Mouse (Mus musculus) layer of hippocampus, adult 2 months (tissue): ENCODE data around the gene Lhfpl4. TPM values are rescaled to one million over a fixed set of nuclear protein-coding genes. Genes with fewer than 3 reads are reported as not detected.
A peak's percentile ranks its signal among the peaks of the same experiment; 100 is the strongest.

Source experiments
- DNase-seq, 2 experiments: peaks; one replicate each; pipeline ENCODE4 v3.0.0; 2022; ENCODE audit warnings: low spot score in 2 of 2
- H3K27ac ChIP-seq: fragments of 200-600 bp; 2 replicates; pipeline ENCODE4 v1.8.1; 2022
- H3K4me3 ChIP-seq: fragments of 200-600 bp; 2 replicates; pipeline ENCODE4 v1.8.1; 2022; ENCODE audit warnings: mild to moderate bottlenecking
- CTCF ChIP-seq: fragments of 200-600 bp; conservative IDR thresholded peaks from 2 replicates; pipeline ENCODE4 v1.8.1; 2022; ENCODE audit warnings: antibody characterized with exemption, mild to moderate bottlenecking, moderate library complexity
- long read RNA-seq, 2 experiments: library from polyadenylated mRNA; stranded (forward); transcript quantifications; one replicate each; pipeline ENCODE4 v2.0.0; 2021; ENCODE audit warnings: borderline mapping rate in 2 of 2
- total RNA-seq, 2 experiments: library from RNA; stranded (reverse); gene quantifications; 2 replicates each; pipeline ENCODE4 v1.2.3; 2021

Gene Lhfpl4
- 10 to 100 TPM; 81.3 to 83.0 TPM for total RNA-seq
- long read RNA-seq, experiment 1, full-length matches to known transcripts, result 28 of 44 reads
- long read RNA-seq, experiment 1, partial matches to known transcripts, result 3 of 44 reads
- long read RNA-seq, experiment 1, other reads (novel, unspliced or antisense), result 13 of 44 reads
- long read RNA-seq, experiment 2, full-length matches to known transcripts, result 35 of 52 reads
- long read RNA-seq, experiment 2, partial matches to known transcripts, result 1 of 52 reads
- long read RNA-seq, experiment 2, other reads (novel, unspliced or antisense), result 16 of 52 reads

DNA sequence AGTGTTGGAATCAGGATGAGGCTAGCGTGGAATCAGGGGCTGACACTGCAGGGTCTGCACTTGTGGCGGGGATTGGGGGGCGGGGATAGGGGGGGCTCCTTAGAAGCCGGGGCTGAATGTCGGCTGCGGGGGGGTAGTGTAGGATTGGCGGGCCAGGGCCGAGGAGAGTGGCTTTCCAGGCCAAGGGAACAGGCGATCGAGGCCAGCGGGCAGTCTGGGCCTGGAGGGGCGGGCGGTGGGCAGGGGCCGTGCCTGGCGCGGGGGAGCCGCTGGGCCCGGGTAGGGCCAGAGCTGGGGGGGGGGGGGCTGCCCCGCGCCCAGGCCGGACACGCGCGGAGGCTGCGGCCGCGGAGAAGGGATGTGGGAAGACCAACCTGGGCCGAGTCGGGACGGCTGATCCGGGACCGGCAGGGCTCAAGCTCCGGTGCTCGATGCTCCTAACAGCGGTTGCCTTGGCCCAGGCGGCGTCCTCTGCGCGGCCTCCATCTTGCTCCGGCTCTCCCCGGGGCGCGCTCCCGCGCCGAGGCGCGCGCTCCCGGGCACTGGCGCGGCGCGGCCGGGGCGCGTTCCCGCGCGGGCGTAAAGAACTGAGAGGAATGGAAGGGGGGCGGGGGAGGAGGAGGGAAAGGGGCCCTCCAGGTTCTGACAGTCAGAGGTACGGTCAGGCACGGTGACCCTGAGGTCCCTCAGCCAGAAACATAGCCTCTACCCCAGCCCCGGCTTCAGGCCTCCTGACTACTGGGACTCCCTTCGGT is at the start of gene Lhfpl4:
TSS of gene Lhfpl4 (minus strand) at position 544 of the 755 bp plus-strand sequence.
- Histone ChIP-seq H3K27ac (peak within 1 kb of the TSS; percentile 92), H3K4me3 (peak within 1 kb of the TSS; percentile 67)
- peak in 1 of 2 experiments; percentile 65 for DNase-seq
- TF ChIP-seq CTCF, result no peak

DNA sequence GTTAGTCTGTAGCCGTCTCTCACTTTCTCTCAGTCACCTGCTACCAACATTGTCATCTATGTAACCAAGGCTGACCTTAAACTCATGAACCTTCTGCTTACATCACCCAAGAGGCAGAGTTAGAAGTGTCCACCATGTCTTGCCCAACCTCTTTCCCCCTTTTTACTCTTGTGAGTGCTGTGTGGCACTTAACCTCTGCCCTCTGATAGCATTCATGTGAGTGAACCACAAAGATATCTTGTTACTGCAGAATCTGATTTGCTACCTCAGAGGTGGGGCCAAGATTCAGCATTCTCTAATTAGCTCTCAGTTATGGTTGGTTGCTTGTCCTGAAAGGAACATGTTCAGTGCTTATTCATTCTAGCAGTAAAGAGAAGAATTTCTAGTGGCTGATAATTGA is 47.6 kb upstream of the Lhfpl4 start:
- H3K27ac ChIP-seq, result no peak overlapping the region
- DNase-seq, result no peak
- H3K4me3 ChIP-seq, result no peak overlapping the region
- TF ChIP-seq CTCF, result no peak

DNA sequence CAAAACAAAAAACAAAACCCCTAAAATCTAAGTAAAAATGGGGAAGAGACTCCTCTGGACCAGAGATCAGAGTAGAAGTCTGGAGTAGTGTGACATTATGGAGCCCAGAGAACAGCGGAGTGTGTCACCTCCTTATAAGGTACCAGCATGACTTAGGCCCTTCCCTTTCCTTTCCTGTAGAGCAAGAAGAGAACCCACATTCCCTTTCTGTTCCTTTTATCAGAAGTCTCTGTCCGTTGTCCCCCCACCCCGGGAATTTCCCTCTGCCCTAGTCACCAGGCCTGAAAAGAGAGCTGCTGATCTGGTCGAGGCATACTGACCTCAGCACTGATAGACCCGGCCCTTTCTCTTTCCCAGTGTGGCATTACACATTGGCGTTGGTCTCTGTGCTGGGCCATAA is 43.3 kb upstream of the Lhfpl4 start:
- Histone ChIP-seq H3K4me3 (peak overlapping the region; percentile 89), H3K27ac (no peak overlapping the region)
- TF ChIP-seq CTCF, result no peak
- DNase-seq, result no peak

DNA sequence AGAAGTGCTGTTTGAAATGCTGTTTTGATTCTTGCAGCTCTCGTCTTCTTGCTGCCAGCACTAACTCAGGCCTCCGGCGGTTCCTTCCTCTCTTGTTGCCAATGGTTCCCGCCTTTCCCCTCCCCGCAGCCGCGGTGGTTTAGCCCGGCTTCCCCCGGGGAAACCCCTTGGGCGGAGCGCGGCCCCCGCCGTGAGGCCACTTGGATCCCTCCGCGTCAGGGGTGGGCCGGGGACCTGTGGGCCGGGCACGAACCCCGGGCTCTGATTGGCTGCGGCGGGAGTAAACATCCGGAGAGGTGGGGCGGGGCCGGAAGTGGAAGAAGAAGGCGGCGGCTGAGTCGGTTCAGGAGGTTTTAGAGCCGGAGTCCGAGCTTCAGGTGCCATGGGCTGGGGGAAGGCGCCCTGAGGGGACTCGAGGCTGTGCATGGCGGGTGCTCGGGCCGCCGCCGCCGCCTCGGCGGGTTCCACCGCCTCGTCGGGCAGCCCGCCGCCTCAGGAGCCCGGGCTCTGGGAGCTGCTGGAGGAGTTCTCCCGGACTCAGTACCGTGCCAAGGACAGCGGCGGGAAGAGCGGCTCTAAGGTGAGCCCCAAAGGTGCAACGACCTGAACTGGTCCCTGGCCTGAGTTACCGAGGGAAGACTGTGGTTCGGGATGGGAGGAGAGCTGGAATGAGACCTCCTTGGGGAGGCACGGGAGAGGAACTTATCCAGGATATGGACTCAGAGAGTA is 42.5 kb upstream of the Lhfpl4 start, which contains the start of gene Mtmr14:
TSS of gene Mtmr14 (plus strand) at position 302 of the 729 bp plus-strand sequence.
- no peak for TF ChIP-seq CTCF
- Histone ChIP-seq H3K4me3 (peak within 1 kb of the TSS; percentile 89), H3K27ac (peak within 1 kb of the TSS; percentile 86)
- DNase-seq, result peak; percentile 98 to 100

DNA sequence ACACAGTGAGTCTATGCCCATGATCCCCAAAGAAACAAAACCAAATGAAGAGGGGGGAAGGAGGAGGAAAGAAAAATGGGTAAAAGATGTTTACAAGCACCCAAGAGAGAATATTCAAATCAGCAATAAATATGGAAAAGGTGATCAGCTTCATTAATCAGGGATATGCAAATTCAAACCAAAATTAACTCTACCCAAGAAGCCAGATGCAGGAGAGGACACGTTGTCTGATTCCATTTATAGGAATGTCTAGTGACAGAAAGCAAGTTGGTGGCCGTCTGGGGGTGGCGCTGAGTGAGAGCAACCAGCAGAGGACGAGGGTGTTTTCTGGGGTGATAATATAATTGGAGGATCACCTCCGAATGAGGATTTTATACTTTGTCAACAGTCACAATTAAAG is 40.0 kb upstream of the Lhfpl4 start:
- TF ChIP-seq CTCF, result no peak
- no peak for DNase-seq
- Histone ChIP-seq H3K27ac (no peak overlapping the region), H3K4me3 (no peak overlapping the region)

DNA sequence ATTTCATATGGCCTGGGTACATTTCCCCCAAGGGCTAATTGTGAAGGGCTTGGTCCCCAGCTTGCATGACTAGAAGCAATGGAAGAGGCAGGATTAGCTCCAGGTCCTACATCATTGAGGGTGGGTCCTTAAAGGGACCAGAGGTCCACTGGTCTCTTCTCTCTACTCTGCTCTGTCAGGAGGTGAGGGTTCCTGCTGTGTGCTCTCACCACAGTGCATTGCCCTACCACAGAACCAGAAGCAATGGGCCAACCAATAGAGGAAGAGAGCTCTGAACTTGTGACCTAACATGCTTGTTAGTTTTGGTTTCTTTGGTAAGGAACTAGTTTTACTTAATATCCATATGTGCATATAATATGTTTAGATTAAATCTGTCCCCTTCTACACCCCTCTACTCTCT is 31.5 kb upstream of the Lhfpl4 start:
- no peak for DNase-seq
- no peak for TF ChIP-seq CTCF
- Histone ChIP-seq H3K4me3 (no peak overlapping the region), H3K27ac (no peak overlapping the region)

DNA sequence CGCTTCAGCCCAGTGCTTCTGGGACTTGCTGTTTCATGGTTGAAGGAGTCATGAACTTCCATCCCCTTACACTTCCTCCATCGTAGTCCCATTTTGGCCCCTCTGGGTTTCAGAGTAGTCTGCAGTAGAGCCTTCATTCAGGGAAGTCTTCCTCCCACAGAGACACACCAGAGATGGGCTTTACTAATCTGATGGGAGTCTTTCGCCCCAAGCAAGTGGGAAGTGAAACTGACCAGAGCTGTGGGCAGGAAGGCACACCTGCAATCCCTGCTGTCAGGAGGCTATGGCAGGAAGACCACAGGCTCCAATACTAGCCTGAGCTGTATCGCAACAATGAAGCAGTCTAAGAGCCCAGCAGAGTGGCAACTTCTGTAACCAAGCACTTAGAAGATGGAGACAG is 30.6 kb upstream of the Lhfpl4 start:
- no peak for TF ChIP-seq CTCF
- Histone ChIP-seq H3K4me3 (no peak overlapping the region), H3K27ac (no peak overlapping the region)
- no peak for DNase-seq

DNA sequence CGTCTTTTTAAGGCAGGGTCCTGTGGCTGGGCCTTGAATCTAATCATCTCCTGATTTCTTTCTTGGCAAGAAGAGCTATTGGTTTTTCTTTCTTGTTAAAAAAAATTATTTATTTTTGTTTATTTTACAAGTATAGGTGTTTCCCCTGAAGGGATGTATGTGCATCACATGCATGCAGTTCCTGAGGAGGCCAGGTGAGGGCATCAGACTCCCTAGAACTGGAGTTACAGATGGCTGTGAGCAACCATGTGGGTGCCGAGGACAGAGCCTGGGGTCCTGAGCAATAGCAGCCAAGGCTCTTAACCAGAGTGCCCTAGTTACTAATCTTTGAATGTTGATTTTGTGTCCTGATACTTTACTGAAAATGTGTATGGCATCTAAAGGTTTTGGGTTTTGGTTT is 21.1 kb upstream of the Lhfpl4 start:
- DNase-seq, result no peak
- Histone ChIP-seq H3K4me3 (no peak overlapping the region), H3K27ac (no peak overlapping the region)
- TF ChIP-seq CTCF, result peak; percentile 41

DNA sequence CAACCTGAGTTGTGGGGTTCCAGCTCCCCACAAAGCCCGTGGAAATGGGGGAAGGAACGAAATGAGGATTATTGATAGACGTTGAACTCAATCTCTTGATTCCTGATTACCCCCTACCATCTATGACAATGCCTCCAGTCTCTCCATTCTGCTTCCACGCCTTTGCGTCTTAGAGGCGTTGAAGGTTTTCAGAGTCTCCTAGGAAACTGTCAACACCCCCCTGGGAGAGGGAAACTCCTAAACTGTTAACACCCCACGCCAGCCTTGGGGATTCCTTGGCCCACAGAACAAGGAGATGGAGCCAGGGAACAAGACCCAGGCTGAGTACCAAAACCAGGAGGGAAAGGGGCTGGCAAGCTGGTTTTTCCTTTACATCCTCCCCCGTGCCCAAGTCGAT is 410 bp upstream of the Lhfpl4 start:
- Histone ChIP-seq H3K4me3 (peak overlapping the region; percentile 67), H3K27ac (peak overlapping the region; percentile 92)
- no peak for TF ChIP-seq CTCF
- no peak for DNase-seq

DNA sequence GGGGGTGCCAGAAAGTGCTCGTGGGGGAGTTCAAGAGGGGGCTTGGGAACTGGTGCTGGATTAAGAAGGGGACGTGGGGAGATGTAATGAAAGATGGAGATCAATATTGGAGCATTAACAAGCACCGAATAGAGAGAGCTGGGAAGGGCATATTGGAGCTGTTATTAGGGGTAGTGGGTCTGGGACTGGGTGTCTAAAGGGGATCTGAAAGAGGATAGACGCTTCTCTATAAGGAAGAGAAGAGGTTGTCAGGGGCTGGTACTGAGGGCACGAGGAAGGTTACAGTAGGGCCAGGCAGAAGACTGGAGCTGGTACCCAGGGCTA is 705 bp downstream of the Lhfpl4 start:
- no peak for DNase-seq
- Histone ChIP-seq H3K4me3 (peak overlapping the region; percentile 67), H3K27ac (peak overlapping the region; percentile 92)
- no peak for TF ChIP-seq CTCF

DNA sequence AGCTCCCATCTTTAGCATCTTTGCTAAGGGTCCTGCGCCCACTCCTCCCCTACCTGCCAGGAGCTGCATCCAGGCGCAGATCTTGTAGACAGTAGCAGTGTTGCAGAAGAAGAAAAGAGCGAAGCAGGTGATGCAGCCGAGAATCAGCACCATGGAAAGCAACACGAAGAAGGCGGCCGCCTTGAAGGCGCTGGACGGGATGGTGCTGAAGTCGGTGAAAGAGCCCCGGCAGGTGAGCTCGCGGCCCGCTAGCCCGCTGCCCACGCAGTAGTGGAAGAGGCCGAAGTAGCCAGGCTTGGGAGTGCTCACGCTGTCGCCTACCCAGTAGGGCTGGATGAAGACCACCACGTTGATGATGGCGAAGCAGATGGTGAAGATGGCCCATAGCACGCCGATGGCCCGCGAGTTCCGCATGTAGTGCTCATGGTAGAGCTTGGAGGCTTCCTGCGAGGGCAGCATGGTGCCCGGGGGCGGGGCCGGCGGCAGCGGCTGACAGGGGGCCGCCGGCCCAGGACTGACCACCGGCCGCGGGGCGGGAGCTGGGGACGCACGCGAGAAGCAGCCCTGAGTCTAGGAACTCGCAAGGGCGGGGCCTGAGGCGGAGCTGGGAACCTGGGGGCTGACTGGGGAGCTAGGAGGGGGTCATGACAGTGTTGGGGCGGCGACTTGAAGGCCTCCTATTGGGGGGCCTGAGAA is 1.3 kb downstream of the Lhfpl4 start:
- TF ChIP-seq CTCF, result no peak
- H3K4me3 ChIP-seq, result peak overlapping the region; percentile 67
- no peak for DNase-seq
- peak overlapping the region; percentile 53 for H3K27ac ChIP-seq

DNA sequence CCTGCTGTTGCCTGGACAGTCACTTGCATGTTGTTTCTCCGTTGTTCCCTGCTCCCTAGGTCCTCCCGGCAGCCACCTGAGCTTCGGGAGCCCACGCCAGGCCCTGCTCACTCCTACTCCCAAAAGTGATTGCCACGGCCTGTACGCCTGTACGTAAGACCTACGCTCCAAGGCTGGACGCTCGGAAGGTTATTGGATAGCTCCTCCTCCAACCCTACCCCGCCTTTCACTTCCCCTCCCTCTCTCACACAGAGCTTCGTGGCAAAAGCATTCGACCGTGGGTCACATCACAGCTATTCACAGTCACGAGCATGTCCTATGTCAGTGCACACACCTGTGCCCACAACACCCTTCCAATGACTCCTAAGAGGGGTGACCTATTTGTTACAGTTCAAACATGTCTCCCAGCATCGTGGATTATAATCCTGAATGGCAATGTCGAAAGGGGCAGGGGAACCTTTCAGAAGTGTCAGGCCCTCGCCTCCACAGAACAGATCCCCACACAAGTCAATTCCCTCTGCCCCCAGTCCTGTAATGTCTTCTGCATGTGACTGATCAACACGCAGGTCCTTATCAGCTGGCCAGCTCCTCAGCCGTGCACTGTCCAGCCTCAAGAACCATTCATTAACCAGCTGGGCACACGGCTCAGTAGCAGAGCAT is 10.2 kb downstream of the Lhfpl4 start:
- Histone ChIP-seq H3K27ac (no peak overlapping the region), H3K4me3 (no peak overlapping the region)
- no peak for TF ChIP-seq CTCF
- DNase-seq, result no peak
